Mouse (Mus musculus) kidney, postnatal 0 days (tissue): ENCODE results near the gene Prmt7. TPM values are rescaled to one million over a fixed set of nuclear protein-coding genes. Genes with fewer than 3 reads are reported as not detected.

Experiments
- ATAC-seq: fragments of 200-750 bp; cut with Nextera tagmentation; replicated peaks from 2 replicates; pipeline ENCODE4 v1.8.0; 2017; ENCODE audit warnings: low read depth, moderate number of reproducible peaks, moderate TSS enrichment, moderate library complexity; ENCODE audit not compliant: low FRiP score
- DNase-seq: peaks from one replicate; pipeline ENCODE4 v3.0.0-alpha.2; 2016; ENCODE audit warnings: low spot score
- H3K27ac ChIP-seq: fragments of 300-500 bp; sonication (generic); 2 replicates; pipeline ENCODE4 v1.5.1; 2014; ENCODE audit warnings: mild to moderate bottlenecking
- H3K27me3 ChIP-seq: fragments of 300-500 bp; sonication (generic); 2 replicates; pipeline ENCODE4 v1.6.1; 2014; ENCODE audit warnings: low read length, mixed read lengths; ENCODE audit not compliant: insufficient read depth
- H3K36me3 ChIP-seq: fragments of 300-500 bp; sonication (generic); 2 replicates; pipeline ENCODE4 v1.6.1; 2014; ENCODE audit warnings: low read length, mixed read lengths; ENCODE audit not compliant: insufficient read depth
- H3K4me1 ChIP-seq: fragments of 300-500 bp; sonication (generic); replicated peaks from 2 replicates; pipeline ENCODE4 v1.6.1; 2014; ENCODE audit warnings: antibody characterized with exemption, low read length, mixed read lengths; ENCODE audit not compliant: insufficient read depth
- H3K4me2 ChIP-seq: fragments of 300-500 bp; sonication (generic); 2 replicates; pipeline ENCODE4 v1.6.1; 2014; ENCODE audit warnings: mild to moderate bottlenecking, low read length, moderate library complexity, mixed read lengths
- H3K4me3 ChIP-seq: fragments of 300-500 bp; sonication (generic); replicated peaks from 2 replicates; pipeline ENCODE4 v1.5.1; 2014; ENCODE audit warnings: low read depth, low read length
- H3K9ac ChIP-seq: fragments of 300-500 bp; sonication (generic); 2 replicates; pipeline ENCODE4 v1.6.1; 2014; ENCODE audit warnings: low read depth, low read length
- H3K9me3 ChIP-seq: fragments of 300-500 bp; sonication (generic); replicated peaks from 2 replicates; pipeline ENCODE4 v1.6.1; 2016; ENCODE audit warnings: low read length, inconsistent platforms, mixed read lengths
- CTCF ChIP-seq: IDR thresholded peaks from 2 replicates; pipeline ENCODE4 v1.5.1; 2016; ENCODE audit warnings: antibody characterized with exemption, low read depth, mild to moderate bottlenecking, moderate library complexity
- WGBS: fragments of 180-500 bp; shearing (Covaris S2); extraction: QIAGEN DNeasy Blood & Tissue Kit; methylation state at CpG from one replicate; pipeline ENCODE4 v1.1.7; 2014; 5-methylcytosine and 5-hydroxymethylcytosine counted together
- polyA plus RNA-seq: library from polyadenylated mRNA; unstranded; fragments of >200 nt; fragmentation: Nextera tagmentation; extraction: Ambion mirVana; gene quantifications from 2 replicates; pipeline ENCODE4 v1.2.1, GENCODE M21; 2015

Prmt7 gene
- polyA plus RNA-seq, 1 experiment from 2014 or later = 30.1 TPM

- Histone ChIP-seq H3K4me2 (no peak overlapping the region), H3K27me3 (no peaks in the 10 kb centered on the region), H3K4me1 (no peaks in the 10 kb centered on the region), H3K4me3 (no peak overlapping the region), H3K9me3 (no peaks in the 10 kb centered on the region), H3K9ac (no peak overlapping the region), H3K27ac (no peak overlapping the region), H3K36me3 (no peaks in the 10 kb centered on the region)
- no peak for DNase-seq
- no peak for TF ChIP-seq CTCF
- 79% methylated on average over 3 of the region's 3 CpGs for WGBS
- no peak for ATAC-seq
Observed at GRCm38 (mm10) chr8:106273468-106273867, 62.7 kb downstream of the Prmt7 start.

GRCm38 (mm10) chr8:106276709-106277317, 66.1 kb downstream of the Prmt7 start:
- no peaks in the 10 kb centered on the region for H3K4me1 ChIP-seq
- WGBS = 91% methylated on average over 5 of the region's 5 CpGs
- no peaks in the 10 kb centered on the region for H3K9me3 ChIP-seq
- H3K27me3 ChIP-seq = no peaks in the 10 kb centered on the region
- H3K4me3 ChIP-seq = no peak overlapping the region
- no peak for TF ChIP-seq CTCF
- H3K27ac ChIP-seq = no peak overlapping the region
- ATAC-seq (no peak), DNase-seq (no peak)
- no peaks in the 10 kb centered on the region for H3K36me3 ChIP-seq
- no peak overlapping the region for H3K9ac ChIP-seq
- no peak overlapping the region for H3K4me2 ChIP-seq

- H3K9me3 ChIP-seq = no peaks in the 10 kb centered on the region
- H3K4me2 ChIP-seq = no peak overlapping the region
- no peak overlapping the region for H3K27ac ChIP-seq
- H3K4me1 ChIP-seq = no peaks in the 10 kb centered on the region
- DNase-seq (no peak), ATAC-seq (no peak)
- TF ChIP-seq CTCF = no peak
- WGBS = 73% methylated on average over 11 of the region's 11 CpGs
- no peaks in the 10 kb centered on the region for H3K36me3 ChIP-seq
- H3K27me3 ChIP-seq = no peaks in the 10 kb centered on the region
- H3K9ac ChIP-seq = no peak overlapping the region
- H3K4me3 ChIP-seq = no peak overlapping the region
Observed at GRCm38 (mm10) chr8:106278367-106279042, 67.8 kb downstream of the Prmt7 start.

GRCm38 (mm10) chr8:106280154-106280553, 69.4 kb downstream of the Prmt7 start:
- no peak overlapping the region for H3K27ac ChIP-seq
- 35% methylated on average over 5 of the region's 5 CpGs for WGBS
- no peaks in the 10 kb centered on the region for H3K27me3 ChIP-seq
- no peak overlapping the region for H3K9ac ChIP-seq
- no peaks in the 10 kb centered on the region for H3K4me1 ChIP-seq
- no peak overlapping the region for H3K4me2 ChIP-seq
- no peaks in the 10 kb centered on the region for H3K36me3 ChIP-seq
- ATAC-seq (no peak), DNase-seq (no peak)
- no peak for TF ChIP-seq CTCF
- no peak overlapping the region for H3K4me3 ChIP-seq
- H3K9me3 ChIP-seq = no peaks in the 10 kb centered on the region

GRCm38 (mm10) chr8:106280844-106281243, 70.1 kb downstream of the Prmt7 start:
- Histone ChIP-seq H3K9ac (no peak overlapping the region), H3K9me3 (no peaks in the 10 kb centered on the region), H3K27me3 (no peaks in the 10 kb centered on the region), H3K4me2 (no peak overlapping the region), H3K4me1 (no peaks in the 10 kb centered on the region), H3K4me3 (no peak overlapping the region), H3K36me3 (no peaks in the 10 kb centered on the region), H3K27ac (no peak overlapping the region)
- no peak for ATAC-seq
- no peak for TF ChIP-seq CTCF
- DNase-seq = no peak
- 41% methylated on average over 4 of the region's 4 CpGs for WGBS

GRCm38 (mm10) chr8:106287445-106287844, 76.7 kb downstream of the Prmt7 start:
- WGBS = 12% methylated on average over 2 of the region's 2 CpGs
- no peak for TF ChIP-seq CTCF
- no peak for DNase-seq
- Histone ChIP-seq H3K4me1 (no peaks in the 10 kb centered on the region), H3K4me3 (no peak overlapping the region), H3K9me3 (no peaks in the 10 kb centered on the region), H3K36me3 (no peaks in the 10 kb centered on the region), H3K27me3 (no peaks in the 10 kb centered on the region), H3K27ac (no peak overlapping the region), H3K4me2 (no peak overlapping the region), H3K9ac (no peak overlapping the region)
- ATAC-seq = no peak
